Mouse (Mus musculus) stomach, postnatal 0 days (tissue): ENCODE results near the gene Fem1a.

Experiments
- CTCF ChIP-seq: IDR thresholded peaks from 2 replicates; pipeline ENCODE4 v1.5.1; 2016; ENCODE audit warnings: antibody characterized with exemption, low read depth, mild to moderate bottlenecking, moderate library complexity
- EP300 ChIP-seq: optimal IDR thresholded peaks from 2 replicates; pipeline ENCODE3; 2016; ENCODE audit warnings: antibody characterized with exemption

GRCm38 (mm10) chr17:56229943-56230342, 26.7 kb upstream of the Fem1a start:
- TF ChIP-seq CTCF (no peak), EP300 (no peak)
